29 mouse cellular contexts compared by ENCODE assay signal in the genomic region with DNA sequence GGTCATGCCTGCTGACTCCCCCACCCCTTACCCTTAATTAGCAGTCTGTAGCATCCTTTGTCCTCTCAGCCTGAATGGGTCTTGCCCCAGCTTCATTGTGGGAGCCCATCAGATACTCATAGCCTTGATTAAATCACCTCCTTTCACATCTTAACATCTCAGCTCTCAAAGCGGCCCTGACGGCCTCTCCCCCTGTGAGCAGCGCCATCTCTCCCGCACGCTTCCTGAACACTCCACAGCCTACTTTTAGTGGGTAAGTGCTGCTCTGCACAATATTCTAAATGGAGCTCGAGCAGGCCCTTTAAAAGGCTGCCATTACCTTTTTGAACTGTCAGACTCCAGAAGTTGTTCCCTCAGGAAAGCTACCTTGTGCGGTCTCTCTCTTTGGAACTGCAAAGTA. TPM values are rescaled to one million over a fixed set of nuclear protein-coding genes. Genes with fewer than 3 reads are reported as not detected.
DNase-seq lines count a peak whose midpoint lies in the region; ATAC-seq lines count a peak whose summit lies in the region.
"Had no signal": no experiment of that assay in that cellular context is flagged by ENCODE, and none has a peak within 500 bp of the region (broad histone marks: within the 10 kb centered on the region; RNA-seq: fewer than 3 reads in every experiment).

No protein-coding gene starts in this region.

- no peak for ATAC-seq in hindbrain, embryonic 12.5 days (ENCODE audit: low FRiP score)
- peak; percentile 58; the same call in 1 of the 2 replicates for ATAC-seq in midbrain, embryonic 15.5 days (replicated peaks)
- ATAC-seq in midbrain, embryonic 16.5 days, result no peak
- ATAC-seq: hindbrain, embryonic 16.5 days; intestine, embryonic 16.5 days had no signal

- H3K36me3 ChIP-seq in hindbrain, embryonic 10.5 days, result no peaks in the 10 kb centered on the region
- no peaks in the 10 kb centered on the region for H3K36me3 ChIP-seq in hindbrain, embryonic 12.5 days
- H3K36me3 ChIP-seq in midbrain, embryonic 15.5 days (replicated peaks), result no peaks in the 10 kb centered on the region
- no peaks in the 10 kb centered on the region for H3K36me3 ChIP-seq in midbrain, embryonic 16.5 days (ENCODE audit: control insufficient read depth, insufficient read depth, low read length)
- H3K36me3 ChIP-seq: neural tube, embryonic 13.5 days had no signal

- H3K4me3 ChIP-seq in hindbrain, embryonic 10.5 days, result no peak overlapping the region
- no peak overlapping the region for H3K4me3 ChIP-seq in hindbrain, embryonic 12.5 days
- no peak overlapping the region for H3K4me3 ChIP-seq in midbrain, embryonic 15.5 days
- no peak overlapping the region for H3K4me3 ChIP-seq in midbrain, embryonic 16.5 days (ENCODE audit: low read depth, low read length)
- H3K4me3 ChIP-seq: myocyte; neural tube, embryonic 13.5 days had no signal

- peaks cover 27% of the 10 kb centered on the region for H3K4me1 ChIP-seq in hindbrain, embryonic 10.5 days (replicated peaks)
- peaks cover 19% of the 10 kb centered on the region for H3K4me1 ChIP-seq in hindbrain, embryonic 12.5 days
- no peaks in the 10 kb centered on the region for H3K4me1 ChIP-seq in midbrain, embryonic 15.5 days
- peaks cover 10% of the 10 kb centered on the region; the same call in 1 of the 2 replicates for H3K4me1 ChIP-seq in midbrain, embryonic 16.5 days (ENCODE audit: control insufficient read depth, insufficient read depth, low read length)

- H3K9ac ChIP-seq in hindbrain, embryonic 12.5 days, result no peak overlapping the region
- H3K9ac ChIP-seq in midbrain, embryonic 15.5 days, result no peak overlapping the region
- H3K9ac ChIP-seq in midbrain, embryonic 16.5 days (ENCODE audit: low read depth, low read length), result no peak overlapping the region
- H3K9ac ChIP-seq: neural tube, embryonic 13.5 days had no signal

- no peaks in the 10 kb centered on the region for H3K9me3 ChIP-seq in hindbrain, embryonic 10.5 days
- no peaks in the 10 kb centered on the region for H3K9me3 ChIP-seq in hindbrain, embryonic 12.5 days (replicated peaks)
- no peaks in the 10 kb centered on the region for H3K9me3 ChIP-seq in midbrain, embryonic 15.5 days
- no peaks in the 10 kb centered on the region for H3K9me3 ChIP-seq in midbrain, embryonic 16.5 days (replicated peaks; ENCODE audit: control insufficient read depth, low read length, poor library complexity, severe bottlenecking)
- H3K9me3 ChIP-seq: neural tube, embryonic 13.5 days had no signal

- 42% methylated on average over 7 of the region's 7 CpGs for whole genome bisulfite sequencing in hindbrain, embryonic 10.5 days
- WGBS in hindbrain, embryonic 12.5 days, result 45% methylated on average over 7 of the region's 7 CpGs
- WGBS in midbrain, embryonic 15.5 days, result 41% methylated on average over 7 of the region's 7 CpGs
- WGBS in midbrain, embryonic 16.5 days, result 43% methylated on average over 7 of the region's 7 CpGs

- DNase-seq in embryo, embryonic 10.5 days (ENCODE audit: low spot score), result peak; percentile 34
- no peak for DNase-seq in embryo, embryonic 9.5 days (ENCODE audit: extremely low spot score)
- peak; percentile 12 for DNase-seq in hindbrain, embryonic 10.5 days (ENCODE audit: low spot score)
- DNase-seq in urinary bladder, postnatal 25 days (ENCODE audit: low spot score), result no peak
- no peak for DNase-seq in left cerebral cortex, postnatal 4 days
- DNase-seq: adrenal gland, postnatal 36 days; cerebellum, adult 11-12 months; cerebellum, postnatal 10 days; heart, postnatal 10 days; kidney, adult 9 months; kidney, postnatal 14 days; lung, postnatal 4 days; right cerebral cortex, adult 18-20 months; thymus, adult 2 months; thymus, postnatal 4 days had no signal

- H3K27me3 ChIP-seq in hindbrain, embryonic 10.5 days (ENCODE audit: insufficient read depth, poor library complexity, severe bottlenecking), result no peaks in the 10 kb centered on the region
- H3K27me3 ChIP-seq in hindbrain, embryonic 12.5 days, result no peaks in the 10 kb centered on the region
- H3K27me3 ChIP-seq in midbrain, embryonic 15.5 days (replicated peaks), result no peaks in the 10 kb centered on the region
- H3K27me3 ChIP-seq in midbrain, embryonic 16.5 days (ENCODE audit: control insufficient read depth, insufficient read depth, low read depth, low read length), result no peaks in the 10 kb centered on the region
- H3K27me3 ChIP-seq: neural tube, embryonic 13.5 days had no signal

- no peak overlapping the region for H3K4me2 ChIP-seq in hindbrain, embryonic 12.5 days (replicated peaks)
- no peak overlapping the region for H3K4me2 ChIP-seq in midbrain, embryonic 15.5 days
- H3K4me2 ChIP-seq in midbrain, embryonic 16.5 days (ENCODE audit: low read length), result no peak overlapping the region
- H3K4me2 ChIP-seq: heart, embryonic 11.5 days; neural tube, embryonic 13.5 days had no signal

- peak overlapping the region; percentile 57 for H3K27ac ChIP-seq in hindbrain, embryonic 10.5 days
- no peak overlapping the region for H3K27ac ChIP-seq in hindbrain, embryonic 12.5 days
- no peak overlapping the region for H3K27ac ChIP-seq in midbrain, embryonic 15.5 days
- no peak overlapping the region for H3K27ac ChIP-seq in midbrain, embryonic 16.5 days (ENCODE audit: low read length)
- H3K27ac ChIP-seq: neural tube, embryonic 13.5 days had no signal

- intact Hi-C loops in left cerebral cortex, postnatal 4 days (cut with DNase I), result no loop called here

RNA-seq across cellular contexts. Expression of a gene that starts 52.2 kb away (rescaled TPM):
- 4.9 and 7.3 TPM in 2 replicates for polyA plus RNA-seq in hindbrain, embryonic 10.5 days (2016; fragmentation: Nextera tagmentation; extraction: Ambion mirVana)
- polyA plus RNA-seq in hindbrain, embryonic 12.5 days (2016; fragmentation: Nextera tagmentation; extraction: Ambion mirVana), result 7.0 and 8.5 TPM in 2 replicates
- polyA plus RNA-seq in midbrain, embryonic 15.5 days (2015; fragmentation: Nextera tagmentation; extraction: Ambion mirVana), result 3.5 and 4.2 TPM in 2 replicates
- 2.7 TPM in 2 replicates for polyA plus RNA-seq in midbrain, embryonic 16.5 days (2015; fragmentation: Nextera tagmentation; extraction: Ambion mirVana)
- 10 to 100 TPM; 11.6 to 14.7 TPM for total RNA-seq in left cerebral cortex, postnatal 4 days (2021)
- total RNA-seq: gastrocnemius, adult 8-10 months; heart, postnatal 10 days; liver, adult 2 months; megakaryocyte-erythroid progenitor cell, adult 5-6 weeks had no signal
- polyA plus RNA-seq: gonadal fat pad, adult 2 months; heart, embryonic 11.5 days; liver, embryonic 16.5 days; lung, embryonic 16.5 days; myocyte had no signal

Comparison
In these comparisons a context has a peak if more than half of its experiments do, and no peak if none do; other contexts are left out.
1. DNase-seq: peak in embryo, embryonic 10.5 days (single experiment) and hindbrain, embryonic 10.5 days (single experiment); none in embryo, embryonic 9.5 days (single experiment), urinary bladder, postnatal 25 days (single experiment) and left cerebral cortex, postnatal 4 days (single experiment).